Mouse (Mus musculus) cerebral cortex, adult 2 months (tissue): ENCODE data around the gene 1700024G13Rik.

Experiments
- WGBS: fragments of 180-500 bp; shearing (Covaris S2); methylation state at CpG from one replicate; pipeline ENCODE4 v1.1.7; 2018; 5-methylcytosine and 5-hydroxymethylcytosine counted together

The 1700024G13Rik gene

DNA sequence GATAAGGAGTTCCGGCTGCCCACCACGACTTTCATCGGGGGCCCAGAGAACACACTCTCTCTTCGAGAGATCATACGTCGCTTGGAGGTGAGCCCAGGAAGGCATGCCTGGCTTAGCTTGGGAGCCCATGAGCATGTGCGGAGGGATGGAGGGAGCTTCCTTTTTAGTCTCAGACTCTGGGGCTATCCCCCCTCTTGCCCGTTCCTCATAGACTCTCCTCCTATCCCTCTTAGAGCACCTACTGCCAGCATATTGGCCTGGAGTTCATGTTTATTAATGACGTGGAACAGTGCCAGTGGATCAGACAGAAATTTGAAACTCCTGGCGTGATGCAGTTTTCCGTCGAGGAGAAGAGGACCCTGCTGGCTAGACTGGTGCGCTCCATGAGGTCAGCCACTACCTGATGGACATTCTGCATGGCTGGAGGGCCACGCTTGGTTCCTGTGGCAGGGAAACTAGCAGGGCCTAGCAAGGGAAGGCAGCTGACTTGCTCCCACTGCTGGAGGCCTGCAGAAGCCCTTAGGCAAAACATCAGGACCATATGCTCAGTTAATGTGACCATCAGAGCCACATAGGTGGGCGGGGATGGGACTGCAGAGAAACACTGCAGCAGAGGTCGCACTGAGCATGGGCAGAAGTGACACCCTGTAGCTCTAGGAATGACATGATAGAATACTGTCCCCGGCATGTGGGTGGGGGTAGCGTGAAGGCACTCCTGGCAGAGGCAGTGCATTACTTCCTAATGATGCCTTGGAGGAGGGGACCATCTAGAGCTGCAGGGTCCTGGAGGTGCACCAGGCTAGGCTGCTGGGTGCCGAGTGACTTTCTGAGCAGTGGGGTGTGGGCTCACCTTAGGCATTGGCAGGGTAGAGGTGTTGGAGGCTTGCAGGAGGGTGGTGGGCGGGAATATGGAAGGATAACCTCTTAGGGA lies 55.4 kb downstream of the 1700024G13Rik start:
- WGBS = 81% methylated on average over 20 of the region's 20 CpGs

- 88% methylated on average over 9 of the region's 9 CpGs for WGBS
Measured at GRCm38 (mm10) chr14:32327366-32327765, 60.8 kb downstream of the 1700024G13Rik start.
